In the genomic region with DNA sequence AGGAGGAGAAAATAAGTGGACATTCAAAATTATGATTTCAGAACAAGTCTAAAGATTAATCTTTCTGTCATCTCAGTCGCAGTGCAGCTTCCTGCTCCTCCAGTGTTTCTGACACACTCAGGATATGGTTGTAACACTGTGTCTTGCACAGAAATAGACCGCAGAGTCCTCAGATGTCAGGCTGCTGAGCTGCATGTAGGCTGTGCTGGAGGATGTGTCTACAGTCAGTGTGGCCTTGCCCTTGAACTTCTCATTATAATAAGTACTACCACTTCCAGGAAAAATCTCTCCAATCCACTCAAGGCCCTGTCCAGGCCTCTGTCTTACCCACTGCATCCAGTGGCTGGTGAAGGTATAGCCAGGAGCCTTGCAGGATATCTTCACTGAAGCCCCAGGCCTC, we compare ENCODE assay signal across 6 mouse cellular contexts.
A peak's percentile ranks its signal among the peaks of the same experiment; 100 is the strongest.
DNase-seq lines count a peak whose midpoint lies in the region; ATAC-seq and TF ChIP-seq lines count a peak whose summit lies in the region.
"Not testable (repeated sequence)": the region's sequence is repeated elsewhere in the genome, so short reads cannot be mapped to it uniquely, and the experiment has no call there.

No protein-coding gene starts in this region.

- WGBS in thymus, adult 2 months = 15% methylated on average over 2 of the region's 2 CpGs

- H3K27me3 ChIP-seq in thymus, adult 2 months (ENCODE audit: control insufficient read depth, insufficient read depth, low read length) = not testable (repeated sequence)

- H3K4me3 ChIP-seq in thymus, adult 2 months (ENCODE audit: control insufficient read depth, insufficient read depth, low read length) = not testable (repeated sequence)

- DNase-seq in CD4-positive, CD25-positive, alpha-beta regulatory T cell, adult 2 months (ENCODE audit: low read depth, low spot score) = peak; percentile 21
- DNase-seq in adrenal gland, adult (ENCODE audit: inconsistent age in 2 of 2, low spot score in 1 of 2) = peak; percentile 9 to 63
- peak; percentile 19 for DNase-seq in thymus, adult 2 months
- DNase-seq in thymus, postnatal 36 days = peak; percentile 7 to 22

- not testable (repeated sequence) for H3K36me3 ChIP-seq in thymus, adult 2 months (ENCODE audit: control insufficient read depth, insufficient read depth, low read length)

- TF ChIP-seq POLR2A in thymus, adult 2 months (IDR thresholded peaks at IDR 0.05; ENCODE audit: control insufficient read depth, extremely low read depth, insufficient read depth, low read length, poor library complexity) = not testable (repeated sequence)

- H3K4me1 ChIP-seq in thymus, adult 2 months (replicated peaks; ENCODE audit: control insufficient read depth, insufficient read depth, low read length) = not testable (repeated sequence)

- TF ChIP-seq CTCF in thymus, adult 2 months (IDR thresholded peaks at IDR 0.05; ENCODE audit: borderline replicate concordance, control insufficient read depth, extremely low read depth, insufficient read depth, low read length, poor library complexity) = not testable (repeated sequence)

- H3K27ac ChIP-seq in thymus, adult 2 months (ENCODE audit: control insufficient read depth, insufficient read depth, low read length) = not testable (repeated sequence)

- 0 out of 2 replicates have a peak, but pooled peaks have one; percentile 18 for ATAC-seq in common myeloid progenitor, adult 5-6 weeks (replicated peaks; ENCODE audit: low read depth, poor library complexity, severe bottlenecking)
- 0 out of 2 replicates have a peak, but pooled peaks have one; percentile 26 for ATAC-seq in megakaryocyte progenitor cell, adult 5-6 weeks (replicated peaks; ENCODE audit: poor library complexity)
